Mouse (Mus musculus) heart, postnatal 0 days (tissue): ENCODE data around the gene Gm6899.

Source experiments
- CTCF ChIP-seq: IDR thresholded peaks from 2 replicates; pipeline ENCODE4 v1.5.1; 2016; ENCODE audit warnings: antibody characterized with exemption, control low read depth, low read depth
- EP300 ChIP-seq: IDR thresholded peaks from 2 replicates; pipeline ENCODE4 v1.6.1; 2016; ENCODE audit warnings: antibody characterized with exemption, low read depth

DNA sequence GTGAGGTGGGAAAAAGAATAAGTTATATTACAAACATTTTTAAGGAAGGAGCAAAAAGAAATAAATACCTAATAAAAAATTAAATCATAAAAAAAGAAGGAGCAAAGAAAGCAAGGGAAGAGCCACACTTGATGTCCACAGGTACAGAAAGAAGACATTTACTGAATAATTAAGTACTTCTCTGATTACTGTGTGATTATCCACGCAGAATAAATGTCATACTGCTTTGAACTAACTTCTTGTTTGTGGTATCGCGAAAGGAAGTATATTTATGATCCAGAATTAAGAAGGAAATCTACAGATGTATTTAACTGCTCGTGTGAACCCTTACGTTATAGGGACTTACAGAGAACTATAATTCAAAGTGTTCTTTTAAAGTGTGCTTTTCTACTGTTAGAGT is 29.7 kb downstream of the Gm6899 start:
- no peak for TF ChIP-seq EP300
- no peak for TF ChIP-seq CTCF
